Mouse (Mus musculus) midbrain, postnatal 0 days (tissue): ENCODE results near the gene Srgap3. TPM values are rescaled to one million over a fixed set of nuclear protein-coding genes. Genes with fewer than 3 reads are reported as not detected.
A peak's percentile ranks its signal among the peaks of the same experiment; 100 is the strongest.

ENCODE experiments used
- ATAC-seq: fragments of 200-750 bp; cut with Nextera tagmentation; 2 replicates; pipeline ENCODE4 v1.8.0; 2017; ENCODE audit warnings: moderate number of reproducible peaks, mild to moderate bottlenecking, moderate TSS enrichment, moderate library complexity; ENCODE audit not compliant: low FRiP score
- DNase-seq: peaks from one replicate; pipeline ENCODE4 v3.0.0-alpha.2; 2015; ENCODE audit warnings: low spot score
- H3K27ac ChIP-seq: fragments of 300-500 bp; sonication (generic); 2 replicates; pipeline ENCODE4 v1.5.1; 2014; ENCODE audit warnings: low read depth, mild to moderate bottlenecking, low read length, mixed read lengths
- H3K27me3 ChIP-seq: fragments of 300-500 bp; sonication (generic); 2 replicates; pipeline ENCODE4 v1.6.1; 2014; ENCODE audit warnings: low read length, control low read depth, mixed read lengths; ENCODE audit not compliant: insufficient read depth
- H3K36me3 ChIP-seq: fragments of 300-500 bp; sonication (generic); 2 replicates; pipeline ENCODE4 v1.6.1; 2014; ENCODE audit warnings: low read length, control low read depth, mixed read lengths; ENCODE audit not compliant: insufficient read depth
- H3K4me1 ChIP-seq: fragments of 300-500 bp; sonication (generic); 2 replicates; pipeline ENCODE4 v1.6.1; 2014; ENCODE audit warnings: mild to moderate bottlenecking, control low read depth, antibody characterized with exemption, low read length, mixed read lengths; ENCODE audit not compliant: insufficient read depth
- H3K4me2 ChIP-seq: fragments of 300-500 bp; sonication (generic); 2 replicates; pipeline ENCODE4 v1.6.1; 2014; ENCODE audit warnings: low read depth, mild to moderate bottlenecking, low read length, mixed read lengths; ENCODE audit not compliant: poor library complexity, severe bottlenecking
- H3K4me3 ChIP-seq: fragments of 300-500 bp; sonication (generic); 2 replicates; pipeline ENCODE4 v1.5.1; 2014; ENCODE audit warnings: low read depth, mild to moderate bottlenecking, low read length, moderate library complexity
- H3K9ac ChIP-seq: fragments of 300-500 bp; sonication (generic); replicated peaks from 2 replicates; pipeline ENCODE4 v1.6.1; 2014; ENCODE audit warnings: mild to moderate bottlenecking, low read length, moderate library complexity, mixed read lengths; ENCODE audit not compliant: poor library complexity, severe bottlenecking
- H3K9me3 ChIP-seq: fragments of 300-500 bp; sonication (generic); 2 replicates; pipeline ENCODE4 v1.6.1; 2016; ENCODE audit warnings: low read length, control low read depth
- CTCF ChIP-seq: IDR thresholded peaks from 2 replicates; pipeline ENCODE4 v1.5.1; 2016; ENCODE audit warnings: antibody characterized with exemption, mild to moderate bottlenecking
- WGBS: fragments of 180-500 bp; shearing (Covaris S2); extraction: QIAGEN DNeasy Blood & Tissue Kit; methylation state at CpG from one replicate; pipeline ENCODE4 v1.1.7; 2014; 5-methylcytosine and 5-hydroxymethylcytosine counted together
- polyA plus RNA-seq: library from polyadenylated mRNA; unstranded; fragments of >200 nt; fragmentation: Nextera tagmentation; extraction: Ambion mirVana; gene quantifications from 2 replicates; pipeline ENCODE4 v1.2.1, GENCODE M21; 2015
- total RNA-seq: library from RNA; depleted of rRNA; stranded (reverse); fragments of >200 nt; gene quantifications from 2 replicates; pipeline ENCODE4 v1.2.3, GENCODE M21; 2014

The Srgap3 gene
- total and polyA plus RNA-seq, 2 experiments from 2014 or later: 29.8 to 58.6 TPM

GRCm38 (mm10) chr6:112773754-112774153 lies 173.3 kb downstream of the Srgap3 start:
- no peaks in the 10 kb centered on the region for H3K27me3 ChIP-seq
- ATAC-seq (no peak), DNase-seq (no peak)
- no peaks in the 10 kb centered on the region for H3K9me3 ChIP-seq
- H3K4me3 ChIP-seq: no peak overlapping the region
- no peak for TF ChIP-seq CTCF
- no peak overlapping the region for H3K9ac ChIP-seq
- WGBS: 90% methylated on average over 7 of the region's 7 CpGs
- H3K36me3 ChIP-seq: peaks cover 46% of the 10 kb centered on the region
- H3K4me2 ChIP-seq: no peak overlapping the region
- H3K4me1 ChIP-seq: no peaks in the 10 kb centered on the region
- H3K27ac ChIP-seq: no peak overlapping the region

- no peak for TF ChIP-seq CTCF
- WGBS: 93% methylated on average over 2 of the region's 2 CpGs
- Histone ChIP-seq H3K4me2 (no peak overlapping the region), H3K27ac (no peak overlapping the region), H3K9me3 (no peaks in the 10 kb centered on the region), H3K36me3 (peaks cover 53% of the 10 kb centered on the region), H3K9ac (no peak overlapping the region), H3K27me3 (no peaks in the 10 kb centered on the region), H3K4me3 (no peak overlapping the region), H3K4me1 (no peaks in the 10 kb centered on the region)
- no peak for ATAC-seq
- no peak for DNase-seq
These were observed 176.1 kb downstream of the Srgap3 start for GRCm38 (mm10) chr6:112770996-112771395.

- no peak for TF ChIP-seq CTCF
- ATAC-seq: no peak
- Histone ChIP-seq H3K9ac (no peak overlapping the region), H3K9me3 (no peaks in the 10 kb centered on the region), H3K27me3 (no peaks in the 10 kb centered on the region), H3K4me2 (no peak overlapping the region), H3K27ac (no peak overlapping the region), H3K4me1 (no peaks in the 10 kb centered on the region), H3K4me3 (no peak overlapping the region), H3K36me3 (peaks cover 28% of the 10 kb centered on the region)
- DNase-seq: no peak
- 58% methylated on average over 4 of the region's 4 CpGs for WGBS
These were observed 188.5 kb downstream of the Srgap3 start for GRCm38 (mm10) chr6:112758541-112758940.

GRCm38 (mm10) chr6:112756866-112757265 lies 190.2 kb downstream of the Srgap3 start:
- Histone ChIP-seq H3K9me3 (no peaks in the 10 kb centered on the region), H3K4me3 (no peak overlapping the region), H3K27ac (no peak overlapping the region), H3K4me1 (no peaks in the 10 kb centered on the region), H3K4me2 (no peak overlapping the region), H3K36me3 (peaks cover 19% of the 10 kb centered on the region), H3K9ac (0 out of 2 replicates have a peak overlapping the region, but pooled peaks have one; percentile 13), H3K27me3 (no peaks in the 10 kb centered on the region)
- no peak for TF ChIP-seq CTCF
- 64% methylated on average over 4 of the region's 4 CpGs for WGBS
- no peak for DNase-seq
- no peak for ATAC-seq

GRCm38 (mm10) chr6:112754994-112755393 lies 192.1 kb downstream of the Srgap3 start:
- 89% methylated on average over 6 of the region's 6 CpGs for WGBS
- ATAC-seq: no peak
- Histone ChIP-seq H3K4me3 (no peak overlapping the region), H3K4me1 (no peaks in the 10 kb centered on the region), H3K9me3 (no peaks in the 10 kb centered on the region), H3K27ac (no peak overlapping the region), H3K36me3 (peaks cover 27% of the 10 kb centered on the region), H3K4me2 (no peak overlapping the region), H3K27me3 (no peaks in the 10 kb centered on the region), H3K9ac (no peak overlapping the region)
- DNase-seq: no peak
- no peak for TF ChIP-seq CTCF

- DNase-seq: no peak
- ATAC-seq: no peak
- Histone ChIP-seq H3K27ac (no peak overlapping the region), H3K9me3 (no peaks in the 10 kb centered on the region), H3K27me3 (no peaks in the 10 kb centered on the region), H3K9ac (no peak overlapping the region), H3K36me3 (peaks cover 30% of the 10 kb centered on the region), H3K4me3 (no peak overlapping the region), H3K4me2 (no peak overlapping the region), H3K4me1 (no peaks in the 10 kb centered on the region)
- no peak for TF ChIP-seq CTCF
- WGBS: 89% methylated on average over 3 of the region's 3 CpGs
These were observed 194.5 kb downstream of the Srgap3 start for GRCm38 (mm10) chr6:112752517-112752916.
